Mouse (Mus musculus): ENCODE results near the gene Zfp275. TPM values are rescaled to one million over a fixed set of nuclear protein-coding genes. Genes with fewer than 3 reads are reported as not detected.
"Not testable (repeated sequence)": the region's sequence is repeated elsewhere in the genome, so short reads cannot be mapped to it uniquely, and the experiment has no call there.

Zfp275 gene
- 5.3 and 7.4 TPM in 2 replicates for polyA plus RNA-seq (2012; rRNA removed)

- no peaks in the 10 kb centered on the region for H3K27me3 ChIP-seq (ENCODE audit: control insufficient read depth, insufficient read depth, low read length)
These were observed at the start of gene Zfp275 for GRCm38 (mm10) chrX:73342483-73342895. Zfp275 (plus strand) TSS chrX:73342621.

GRCm38 (mm10) chrX:73292876-73293275 lies 49.5 kb upstream of the Zfp275 start, which contains the start of the genes Xlr5a and Xlr5c:
Xlr5a (minus strand) TSS chrX:73292976.
Xlr5c (minus strand) TSS chrX:73292976.
- not testable (repeated sequence) for H3K27ac ChIP-seq (ENCODE audit: control insufficient read depth, insufficient read depth, low read depth, low read length); H3K36me3 ChIP-seq (ENCODE audit: control insufficient read depth, insufficient read depth, low read length); H3K27me3 ChIP-seq (ENCODE audit: control insufficient read depth, insufficient read depth, low read length); H3K4me1 ChIP-seq (ENCODE audit: control insufficient read depth, insufficient read depth, low read length)
- peak within 1 kb of the TSS; percentile 18; the same call in 1 of the 2 replicates for H3K4me3 ChIP-seq (ENCODE audit: control insufficient read depth, low read depth, low read length)

More at GRCm38 (mm10) chrX:73342483-73342895, at the start of gene Zfp275:
- Histone ChIP-seq H3K4me3 (ENCODE audit: control insufficient read depth, low read depth, low read length) (peak within 1 kb of the TSS; percentile 89), H3K36me3 (ENCODE audit: control insufficient read depth, insufficient read depth, low read length) (no peaks in the 10 kb centered on the region), H3K4me1 (ENCODE audit: control insufficient read depth, insufficient read depth, low read length) (peaks cover 2% of the 10 kb centered on the region; the same call in 1 of the 2 replicates), H3K27ac (ENCODE audit: control insufficient read depth, insufficient read depth, low read depth, low read length) (peak within 1 kb of the TSS; percentile 66)
- peak; percentile 26; the same call in 1 of the 2 replicates for TF ChIP-seq POLR2A (IDR thresholded peaks at IDR 0.05; ENCODE audit: control insufficient read depth, low read depth, low read length)
- TF ChIP-seq CTCF (IDR thresholded peaks at IDR 0.05; ENCODE audit: control insufficient read depth, insufficient read depth, insufficient replicate concordance, low read depth, low read length) = no peak

GRCm38 (mm10) chrX:73295745-73296144 lies 46.7 kb upstream of the Zfp275 start:
- H3K4me1 ChIP-seq (ENCODE audit: control insufficient read depth, insufficient read depth, low read length); H3K4me3 ChIP-seq (ENCODE audit: control insufficient read depth, low read depth, low read length); H3K27me3 ChIP-seq (ENCODE audit: control insufficient read depth, insufficient read depth, low read length): not testable (repeated sequence)

GRCm38 (mm10) chrX:73312522-73312921 lies 29.9 kb upstream of the Zfp275 start:
- Histone ChIP-seq H3K4me1 (ENCODE audit: control insufficient read depth, insufficient read depth, low read length) (no peaks in the 10 kb centered on the region), H3K27me3 (ENCODE audit: control insufficient read depth, insufficient read depth, low read length) (no peaks in the 10 kb centered on the region), H3K27ac (ENCODE audit: control insufficient read depth, insufficient read depth, low read depth, low read length) (no peak overlapping the region), H3K36me3 (ENCODE audit: control insufficient read depth, insufficient read depth, low read length) (no peaks in the 10 kb centered on the region), H3K4me3 (ENCODE audit: control insufficient read depth, low read depth, low read length) (no peak overlapping the region)
- TF ChIP-seq CTCF (IDR thresholded peaks at IDR 0.05; ENCODE audit: control insufficient read depth, insufficient read depth, insufficient replicate concordance, low read depth, low read length) (no peak), POLR2A (IDR thresholded peaks at IDR 0.05; ENCODE audit: control insufficient read depth, low read depth, low read length) (no peak)

More at GRCm38 (mm10) chrX:73295745-73296144, 46.7 kb upstream of the Zfp275 start:
- H3K36me3 ChIP-seq (ENCODE audit: control insufficient read depth, insufficient read depth, low read length); H3K27ac ChIP-seq (ENCODE audit: control insufficient read depth, insufficient read depth, low read depth, low read length): not testable (repeated sequence)

GRCm38 (mm10) chrX:73321029-73321428 lies 21.4 kb upstream of the Zfp275 start:
- Histone ChIP-seq H3K27ac (ENCODE audit: control insufficient read depth, insufficient read depth, low read depth, low read length) (no peak overlapping the region), H3K36me3 (ENCODE audit: control insufficient read depth, insufficient read depth, low read length) (no peaks in the 10 kb centered on the region), H3K4me1 (ENCODE audit: control insufficient read depth, insufficient read depth, low read length) (no peaks in the 10 kb centered on the region), H3K27me3 (ENCODE audit: control insufficient read depth, insufficient read depth, low read length) (no peaks in the 10 kb centered on the region), H3K4me3 (ENCODE audit: control insufficient read depth, low read depth, low read length) (no peak overlapping the region)
- no peak for TF ChIP-seq CTCF (IDR thresholded peaks at IDR 0.05; ENCODE audit: control insufficient read depth, insufficient read depth, insufficient replicate concordance, low read depth, low read length)
- no peak for TF ChIP-seq POLR2A (IDR thresholded peaks at IDR 0.05; ENCODE audit: control insufficient read depth, low read depth, low read length)

GRCm38 (mm10) chrX:73327215-73327614 lies 15.2 kb upstream of the Zfp275 start:
- Histone ChIP-seq H3K4me3 (ENCODE audit: control insufficient read depth, low read depth, low read length) (no peak overlapping the region), H3K27ac (ENCODE audit: control insufficient read depth, insufficient read depth, low read depth, low read length) (no peak overlapping the region), H3K36me3 (ENCODE audit: control insufficient read depth, insufficient read depth, low read length) (no peaks in the 10 kb centered on the region), H3K4me1 (ENCODE audit: control insufficient read depth, insufficient read depth, low read length) (no peaks in the 10 kb centered on the region), H3K27me3 (ENCODE audit: control insufficient read depth, insufficient read depth, low read length) (no peaks in the 10 kb centered on the region)
- no peak for TF ChIP-seq POLR2A (IDR thresholded peaks at IDR 0.05; ENCODE audit: control insufficient read depth, low read depth, low read length)
- TF ChIP-seq CTCF (IDR thresholded peaks at IDR 0.05; ENCODE audit: control insufficient read depth, insufficient read depth, insufficient replicate concordance, low read depth, low read length) = no peak

GRCm38 (mm10) chrX:73333548-73333947 lies 8.9 kb upstream of the Zfp275 start:
- Histone ChIP-seq H3K27me3 (ENCODE audit: control insufficient read depth, insufficient read depth, low read length) (no peaks in the 10 kb centered on the region), H3K27ac (ENCODE audit: control insufficient read depth, insufficient read depth, low read depth, low read length) (no peak overlapping the region), H3K4me1 (ENCODE audit: control insufficient read depth, insufficient read depth, low read length) (no peaks in the 10 kb centered on the region), H3K36me3 (ENCODE audit: control insufficient read depth, insufficient read depth, low read length) (no peaks in the 10 kb centered on the region), H3K4me3 (ENCODE audit: control insufficient read depth, low read depth, low read length) (no peak overlapping the region)
- TF ChIP-seq POLR2A (IDR thresholded peaks at IDR 0.05; ENCODE audit: control insufficient read depth, low read depth, low read length) (no peak), CTCF (IDR thresholded peaks at IDR 0.05; ENCODE audit: control insufficient read depth, insufficient read depth, insufficient replicate concordance, low read depth, low read length) (no peak)

GRCm38 (mm10) chrX:73336740-73337139 lies 5.7 kb upstream of the Zfp275 start, which contains the start of gene Gm45015:
Gm45015 (minus strand) TSS chrX:73336840.
- TF ChIP-seq CTCF (IDR thresholded peaks at IDR 0.05; ENCODE audit: control insufficient read depth, insufficient read depth, insufficient replicate concordance, low read depth, low read length) = no peak
- no peak for TF ChIP-seq POLR2A (IDR thresholded peaks at IDR 0.05; ENCODE audit: control insufficient read depth, low read depth, low read length)
- Histone ChIP-seq H3K4me3 (ENCODE audit: control insufficient read depth, low read depth, low read length) (no peak within 1 kb of the TSS), H3K27ac (ENCODE audit: control insufficient read depth, insufficient read depth, low read depth, low read length) (0 out of 2 replicates have a peak within 1 kb of the TSS, but pooled peaks have one; percentile 36), H3K27me3 (ENCODE audit: control insufficient read depth, insufficient read depth, low read length) (no peaks in the 10 kb centered on the region), H3K4me1 (ENCODE audit: control insufficient read depth, insufficient read depth, low read length) (no peaks in the 10 kb centered on the region), H3K36me3 (ENCODE audit: control insufficient read depth, insufficient read depth, low read length) (no peaks in the 10 kb centered on the region)

Measured in testis, adult 2 months (tissue).